Mouse (Mus musculus) gastrocnemius, adult 18-20 months (tissue): ENCODE results near the gene Naa16. TPM values are rescaled to one million over a fixed set of nuclear protein-coding genes. Genes with fewer than 3 reads are reported as not detected.
A peak's percentile ranks its signal among the peaks of the same experiment; 100 is the strongest.

Source experiments
- DNase-seq: peaks from one replicate; pipeline ENCODE4 v3.0.0; 2021; ENCODE audit warnings: low spot score
- total RNA-seq, 2 experiments: library from RNA; stranded (reverse); gene quantifications; 2 replicates each; pipeline ENCODE4 v1.2.3; 2021

Naa16 gene
- total RNA-seq, 2 experiments from 2014 or later, result 21.7 to 25.2 TPM

DNA sequence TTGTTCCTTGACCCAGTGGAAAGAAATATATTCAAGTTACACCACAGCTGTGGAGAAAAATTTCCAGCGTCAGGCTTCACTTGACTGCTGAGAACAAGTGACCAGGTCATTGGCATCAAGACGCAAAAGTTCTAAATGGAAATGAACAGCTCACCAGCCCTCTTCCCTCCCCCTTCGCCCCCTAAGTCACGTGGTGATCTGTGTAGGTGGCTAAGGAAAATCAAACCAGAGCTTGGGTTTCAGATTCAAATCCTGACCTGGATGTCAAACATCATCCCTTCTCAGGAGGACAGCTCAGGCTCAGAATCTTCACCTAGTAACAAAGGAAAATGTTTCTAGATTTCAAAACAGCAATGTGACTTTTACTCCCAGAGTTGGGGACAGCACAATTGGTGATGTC is 91.3 kb downstream of the Naa16 start:
- no peak for DNase-seq

DNA sequence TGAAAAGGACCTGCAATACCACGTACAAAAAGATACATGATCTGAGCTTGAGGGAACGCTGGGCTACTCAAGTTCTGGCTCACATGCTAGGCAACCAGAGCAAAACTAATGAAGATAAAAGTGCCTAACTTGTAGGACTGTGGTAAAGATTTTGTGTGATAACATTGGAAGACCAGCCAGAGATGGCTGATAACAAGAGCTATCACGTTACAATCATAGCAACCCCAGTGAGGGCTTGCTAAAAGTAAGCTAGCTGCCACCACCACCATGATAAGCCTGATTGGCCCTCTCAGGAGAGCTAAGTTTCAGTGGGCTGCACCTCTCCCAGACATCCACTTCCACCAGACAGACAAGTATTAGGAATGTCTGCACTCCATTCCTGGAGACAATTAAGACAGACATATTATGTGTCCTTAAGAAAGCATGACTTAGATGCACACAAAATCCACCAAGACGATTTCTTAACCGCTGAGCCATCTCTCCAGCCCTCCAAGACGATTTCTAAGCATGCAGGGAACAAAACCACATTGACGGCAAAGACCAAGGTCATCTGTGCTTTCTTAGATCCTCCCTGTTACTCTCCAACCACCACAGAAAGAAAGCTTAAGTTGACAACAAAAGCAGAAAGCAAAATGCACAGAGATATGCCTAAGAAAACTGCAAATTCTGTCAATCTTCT is 92.1 kb downstream of the Naa16 start:
- no peak for DNase-seq

GRCm38 (mm10) chr14:79296836-79297235 is 93.7 kb downstream of the Naa16 start:
- DNase-seq, result no peak

DNA sequence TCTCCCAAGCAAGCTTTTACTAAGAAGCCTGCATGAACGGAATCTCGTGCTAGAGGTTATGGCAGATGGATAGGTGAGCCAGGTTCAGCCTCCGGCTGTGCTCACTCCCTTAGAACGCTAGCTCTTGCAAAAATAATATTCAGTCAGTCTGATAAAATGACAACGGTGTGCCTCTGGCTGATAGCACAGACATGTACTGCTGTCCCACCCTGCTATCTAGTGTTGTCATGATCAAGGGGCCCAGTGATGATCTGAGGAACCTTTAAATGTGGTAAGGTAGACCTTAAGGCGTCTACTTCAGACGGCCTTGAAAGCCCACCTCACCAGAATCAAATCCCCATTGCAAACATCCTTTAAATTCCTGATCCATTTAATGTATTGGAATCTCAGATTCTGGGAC is 94.4 kb downstream of the Naa16 start:
- no peak for DNase-seq

GRCm38 (mm10) chr14:79295579-79295978 is 95.0 kb downstream of the Naa16 start:
- DNase-seq, result no peak

DNA sequence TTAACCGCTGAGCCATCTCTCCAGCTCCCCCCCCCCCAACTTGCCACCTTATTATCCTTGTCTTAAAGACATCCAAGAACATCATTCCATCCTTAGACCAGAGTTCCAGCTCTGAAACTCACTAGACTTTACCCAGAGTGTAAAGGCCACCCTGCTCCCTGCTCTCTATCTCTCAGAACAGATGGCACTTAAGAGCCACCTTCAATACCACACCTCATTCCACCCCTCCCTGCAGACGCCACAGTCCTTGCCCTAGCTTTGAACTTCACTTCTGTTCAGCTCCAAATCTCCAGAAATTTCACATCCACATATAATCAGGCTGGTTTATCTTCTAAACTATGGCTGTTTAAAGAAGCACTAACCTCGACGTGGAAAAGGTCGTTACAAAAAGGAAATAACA is 95.6 kb downstream of the Naa16 start:
- DNase-seq, result no peak

DNA sequence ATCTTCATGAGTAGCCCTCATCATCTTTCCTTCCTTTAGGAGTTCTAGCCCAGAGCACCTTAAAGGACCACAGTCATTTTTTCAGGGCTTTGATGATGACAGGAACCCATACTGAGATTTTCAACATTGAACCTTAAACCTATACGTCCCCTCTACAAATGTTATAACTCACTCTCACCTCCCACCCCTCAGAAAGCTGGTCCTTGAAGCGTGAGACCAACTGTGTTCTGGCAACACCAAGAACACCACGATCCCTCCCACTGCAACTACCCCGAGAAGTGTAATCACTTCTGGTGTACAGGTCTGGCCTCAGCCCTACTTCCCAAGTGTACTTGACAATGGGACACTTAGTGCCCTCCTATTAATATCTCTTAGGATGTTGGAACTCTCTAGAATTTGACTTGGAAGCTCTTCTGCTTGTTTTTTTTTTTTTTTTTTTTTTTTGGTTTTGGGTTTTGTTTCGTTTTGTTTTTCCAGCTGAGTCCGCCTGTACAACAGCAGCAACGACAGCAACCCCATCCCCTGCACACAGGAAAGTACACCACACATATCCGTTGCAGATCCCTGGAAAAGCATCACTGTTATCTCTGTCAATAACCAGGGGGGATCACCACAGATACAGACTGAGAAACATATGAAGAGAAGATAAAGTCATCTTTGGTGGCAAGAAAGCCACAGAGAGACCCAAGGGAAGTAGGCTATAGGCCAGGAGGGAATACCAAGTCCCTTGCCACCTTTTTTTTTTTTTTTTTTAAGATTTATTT is 96.3 kb downstream of the Naa16 start:
- no peak for DNase-seq

DNA sequence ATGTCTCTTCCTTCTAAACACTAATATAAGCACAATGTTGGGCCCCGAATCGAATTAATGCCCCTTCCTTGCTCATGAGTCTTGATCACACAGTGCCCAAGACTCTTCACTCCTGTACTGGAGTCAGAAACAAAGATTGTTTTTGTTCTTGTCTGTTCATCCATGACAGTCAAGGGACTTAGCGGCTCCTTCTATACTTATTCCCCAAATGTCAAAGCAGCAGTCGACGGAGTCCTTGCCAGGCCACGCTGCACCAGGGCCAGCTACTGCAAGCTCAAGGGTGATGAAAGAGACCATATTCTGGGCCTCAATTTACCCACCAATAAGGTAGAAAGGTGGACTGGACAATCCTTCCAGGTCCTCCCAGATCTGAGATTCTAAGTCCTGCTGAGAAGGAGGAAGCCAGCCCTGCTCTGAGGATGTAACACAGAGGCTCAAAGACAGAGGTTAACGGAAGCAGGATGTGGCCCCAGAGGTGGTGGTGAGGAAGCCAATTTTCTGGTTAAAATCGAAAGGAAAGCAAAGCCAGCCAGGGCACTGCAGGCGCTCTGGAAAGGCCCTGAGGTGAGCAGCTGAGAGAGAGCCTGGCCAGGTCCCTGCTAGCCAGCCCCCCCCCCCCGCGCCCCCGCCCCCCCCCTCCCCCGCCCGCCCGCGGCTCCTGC is 97.3 kb downstream of the Naa16 start:
- no peak for DNase-seq

DNA sequence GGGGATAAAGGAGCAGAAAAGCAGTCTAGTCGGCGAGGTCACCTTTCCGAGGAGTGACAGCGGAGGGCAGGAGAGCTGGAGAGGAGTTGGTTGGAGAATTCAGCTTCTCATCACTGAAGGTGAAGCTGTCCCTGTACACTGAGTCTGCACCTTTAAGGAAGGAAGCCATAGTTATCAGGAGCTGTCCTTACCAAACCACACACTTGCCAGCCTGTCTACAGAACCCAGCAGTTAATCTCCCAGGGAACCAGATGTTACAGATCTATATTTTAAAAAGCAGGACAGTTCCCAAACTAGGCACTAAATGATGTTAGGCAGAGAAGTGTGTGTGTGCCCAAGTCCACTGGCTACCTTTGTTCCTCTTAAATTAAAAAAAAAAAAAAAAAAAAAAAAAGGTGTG is 98.9 kb downstream of the Naa16 start:
- no peak for DNase-seq

DNA sequence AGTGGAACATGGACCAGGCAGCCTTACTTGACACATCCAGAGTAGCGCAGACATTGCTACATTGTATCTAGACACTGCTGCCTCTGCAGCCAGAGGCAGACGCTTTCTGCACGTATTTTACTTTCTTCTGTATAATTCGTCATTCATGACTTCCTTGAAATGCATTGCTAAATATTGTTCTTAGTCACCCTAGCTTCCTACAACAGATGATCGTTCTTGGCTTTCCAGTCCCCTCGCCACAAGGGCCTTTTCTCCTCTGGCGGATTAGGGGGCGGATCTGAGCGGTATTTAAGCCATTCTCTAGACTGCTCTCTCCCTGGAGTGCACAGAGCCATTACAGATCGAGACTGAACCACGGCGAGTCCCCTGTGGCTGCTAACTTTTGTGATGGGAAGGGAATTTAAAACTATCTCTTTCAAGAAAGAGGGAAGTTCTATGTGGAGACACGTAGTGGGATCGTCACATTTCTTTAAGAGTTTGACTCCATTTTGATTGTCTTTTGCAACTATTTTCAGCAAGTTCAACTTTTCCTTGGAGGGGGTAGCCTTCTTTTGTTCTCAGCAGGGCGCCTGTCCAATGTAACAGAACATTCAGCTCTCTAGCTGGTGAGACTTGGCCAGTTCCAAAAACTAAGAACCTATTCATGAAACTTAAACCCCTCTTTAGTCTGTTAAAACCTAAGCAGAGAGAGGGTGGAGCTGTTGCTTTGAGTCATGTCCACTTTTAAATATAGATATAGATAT is 99.7 kb downstream of the Naa16 start:
- no peak for DNase-seq

DNA sequence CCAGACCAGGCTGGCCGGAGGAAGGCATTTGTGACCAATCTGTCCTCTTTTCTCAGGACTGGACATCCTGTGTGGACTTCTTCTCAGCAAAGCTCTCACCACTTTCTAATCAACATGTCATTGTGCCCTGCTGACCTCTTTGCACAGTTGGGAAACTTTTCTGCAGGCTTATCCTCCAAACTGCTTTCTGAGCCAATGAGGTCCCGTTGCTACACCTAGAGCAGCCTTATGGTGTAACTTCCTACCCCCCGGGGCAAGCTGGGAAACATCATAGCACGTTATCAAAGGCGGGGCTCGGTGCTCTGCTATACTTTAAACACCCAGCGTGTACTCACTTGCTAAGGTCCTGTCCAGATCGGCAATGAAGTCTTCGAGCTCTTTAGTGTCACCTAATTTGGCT is 100.7 kb downstream of the Naa16 start:
- no peak for DNase-seq

GRCm38 (mm10) chr14:79288280-79288679 is 102.3 kb downstream of the Naa16 start:
- no peak for DNase-seq

- no peak for DNase-seq
Observed at GRCm38 (mm10) chr14:79287251-79287863, 103.2 kb downstream of the Naa16 start.

GRCm38 (mm10) chr14:79285549-79285948 is 105.0 kb downstream of the Naa16 start:
- no peak for DNase-seq

- DNase-seq, result no peak
Observed at GRCm38 (mm10) chr14:79284616-79285015, 106.0 kb downstream of the Naa16 start.

GRCm38 (mm10) chr14:79283952-79284351 is 106.6 kb downstream of the Naa16 start:
- DNase-seq, result no peak

DNA sequence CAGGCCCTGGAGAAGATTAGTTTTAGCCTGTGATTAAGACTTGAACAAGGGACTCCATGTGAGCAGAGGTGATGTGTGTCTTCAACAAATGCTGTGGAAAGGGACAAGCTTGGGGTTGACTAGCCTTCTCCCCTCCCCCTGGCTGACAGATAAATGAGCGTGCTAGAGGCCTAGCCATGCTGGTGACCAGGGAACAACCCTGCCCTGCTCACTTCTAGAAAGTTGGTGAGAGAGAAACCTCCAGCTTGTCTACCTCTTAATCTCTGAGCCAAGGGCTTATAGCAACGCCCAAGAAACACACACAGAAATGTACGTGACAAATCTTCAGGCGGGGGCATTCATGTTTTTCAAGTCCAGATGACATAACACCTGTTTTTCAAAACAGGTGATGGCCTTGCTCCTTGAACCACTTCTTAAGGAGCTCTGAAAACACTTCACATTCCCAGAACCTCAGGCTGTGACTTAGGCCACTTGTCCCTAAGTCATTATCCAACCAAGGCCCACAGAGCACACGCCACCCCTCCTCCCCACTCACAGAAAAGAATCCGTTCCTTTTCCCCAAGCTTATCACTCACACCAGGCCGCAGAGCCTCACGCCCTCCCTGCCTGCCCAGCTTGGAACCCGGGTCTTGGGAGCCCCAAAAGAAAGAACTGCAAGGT is 108.6 kb downstream of the Naa16 start:
- no peak for DNase-seq

DNA sequence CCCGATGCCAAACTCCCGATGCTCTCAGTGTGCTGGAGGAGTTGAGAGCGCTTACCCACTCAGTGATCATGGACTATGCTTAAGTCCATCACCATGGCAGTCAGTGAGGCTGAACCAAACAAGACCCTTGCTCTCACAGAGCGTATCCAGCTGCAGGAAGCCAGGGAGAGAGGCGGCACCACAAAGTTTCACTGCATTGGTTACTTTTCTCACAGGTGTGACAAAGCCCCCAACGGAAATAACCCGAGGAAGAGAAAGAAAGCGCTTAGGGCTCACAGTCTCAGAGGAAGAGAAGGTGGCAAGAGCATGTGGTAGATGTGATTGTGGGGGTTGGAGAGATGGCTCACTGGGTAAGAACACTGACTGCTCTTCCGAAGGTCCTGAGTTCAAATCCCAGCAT is 110.1 kb downstream of the Naa16 start:
- no peak for DNase-seq

- DNase-seq, result peak; percentile 64
Observed at GRCm38 (mm10) chr14:79279494-79279893, 111.1 kb downstream of the Naa16 start.

- no peak for DNase-seq
Observed at GRCm38 (mm10) chr14:79278927-79279326, 111.7 kb downstream of the Naa16 start.

DNA sequence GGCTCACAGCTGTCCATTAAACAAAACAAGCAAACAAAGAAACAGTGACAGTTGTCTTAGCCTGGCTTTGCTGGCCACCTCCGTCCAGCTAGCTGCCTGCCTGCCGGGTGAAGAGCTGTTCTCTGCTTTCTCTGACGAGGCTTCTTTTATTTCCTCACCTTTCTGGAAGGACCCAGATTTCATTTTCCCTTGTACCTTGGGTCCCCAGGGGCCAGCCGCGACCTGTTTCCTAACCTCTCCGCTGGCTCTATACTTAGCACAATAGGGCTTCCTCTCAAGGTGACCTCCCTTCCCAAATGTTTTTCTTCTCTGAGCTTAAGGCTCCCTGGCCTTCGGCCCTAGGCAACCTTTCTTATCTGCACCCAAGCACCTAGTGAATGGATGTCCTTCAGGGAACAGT is 112.7 kb downstream of the Naa16 start:
- no peak for DNase-seq
